Mouse (Mus musculus): Measurements from ENCODE around the gene Mapk8ip3.

The Mapk8ip3 gene

GRCm38 (mm10) chr17:24902124-24902523 is 34.7 kb downstream of the Mapk8ip3 start:
- DNase-seq (ENCODE audit: low spot score in 2 of 2): no peak

- DNase-seq (ENCODE audit: low spot score in 2 of 2): no peak
Observed at GRCm38 (mm10) chr17:24900014-24900413, 36.8 kb downstream of the Mapk8ip3 start.

GRCm38 (mm10) chr17:24899153-24899552 is 37.6 kb downstream of the Mapk8ip3 start:
- no peak for DNase-seq (ENCODE audit: low spot score in 2 of 2)

GRCm38 (mm10) chr17:24898041-24898854 is 38.5 kb downstream of the Mapk8ip3 start:
- DNase-seq (ENCODE audit: low spot score in 2 of 2): no peak

- DNase-seq (ENCODE audit: low spot score in 2 of 2): no peak
Observed at GRCm38 (mm10) chr17:24897600-24897999, 39.2 kb downstream of the Mapk8ip3 start.

- DNase-seq (ENCODE audit: low spot score in 2 of 2): no peak
Observed at GRCm38 (mm10) chr17:24896993-24897269, 39.8 kb downstream of the Mapk8ip3 start.

- DNase-seq (ENCODE audit: low spot score in 2 of 2): peak in 1 of 2 experiments; percentile 48
Observed at GRCm38 (mm10) chr17:24896241-24896992, 40.4 kb downstream of the Mapk8ip3 start, which contains the start of gene Nme3. Gene Nme3, plus strand, starts transcription at chr17:24896500.

- DNase-seq (ENCODE audit: low spot score in 2 of 2): no peak
Observed at GRCm38 (mm10) chr17:24895571-24896240, 41.1 kb downstream of the Mapk8ip3 start.

GRCm38 (mm10) chr17:24894995-24895547 is 41.7 kb downstream of the Mapk8ip3 start, which contains the start of the genes Eme2 and Mrps34:
Gene Eme2, minus strand, starts transcription at chr17:24895087.
Gene Mrps34, plus strand, starts transcription at chr17:24895116.
- DNase-seq (ENCODE audit: low spot score in 2 of 2): peak; percentile 48 to 64

GRCm38 (mm10) chr17:24894061-24894994 is 42.4 kb downstream of the Mapk8ip3 start:
- no peak for DNase-seq (ENCODE audit: low spot score in 2 of 2)

GRCm38 (mm10) chr17:24893276-24893675 is 43.5 kb downstream of the Mapk8ip3 start:
- DNase-seq (ENCODE audit: low spot score in 2 of 2): no peak

GRCm38 (mm10) chr17:24892785-24893184 is 44.0 kb downstream of the Mapk8ip3 start:
- DNase-seq (ENCODE audit: low spot score in 2 of 2): no peak

- no peak for DNase-seq (ENCODE audit: low spot score in 2 of 2)
Observed at GRCm38 (mm10) chr17:24891321-24891720, 45.5 kb downstream of the Mapk8ip3 start.

- no peak for DNase-seq (ENCODE audit: low spot score in 2 of 2)
Observed at GRCm38 (mm10) chr17:24890151-24891092, 46.4 kb downstream of the Mapk8ip3 start.

GRCm38 (mm10) chr17:24888862-24889261 is 47.9 kb downstream of the Mapk8ip3 start:
- no peak for DNase-seq (ENCODE audit: low spot score in 2 of 2)

GRCm38 (mm10) chr17:24887291-24888080 is 49.3 kb downstream of the Mapk8ip3 start:
- no peak for DNase-seq (ENCODE audit: low spot score in 2 of 2)

GRCm38 (mm10) chr17:24886932-24887271 is 49.9 kb downstream of the Mapk8ip3 start:
- DNase-seq (ENCODE audit: low spot score in 2 of 2): no peak

- DNase-seq (ENCODE audit: low spot score in 2 of 2): peak; percentile 98 to 99
Observed at GRCm38 (mm10) chr17:24886134-24886931, 50.4 kb downstream of the Mapk8ip3 start, which contains the start of the genes Nubp2 and Spsb3. Gene Nubp2, minus strand, starts transcription at chr17:24886349. Gene Spsb3, plus strand, starts transcription at chr17:24886643.

Measured in natural killer cell, adult 2 months (primary cell).